Mouse (Mus musculus): Measurements from ENCODE around the gene Xab2. TPM values are rescaled to one million over a fixed set of nuclear protein-coding genes. Genes with fewer than 3 reads are reported as not detected.
"Not testable (repeated sequence)": the region's sequence is repeated elsewhere in the genome, so short reads cannot be mapped to it uniquely, and the experiment has no call there.

Gene Xab2
- total RNA-seq, 2 experiments from 2014 or later = 32.4 to 36.3 TPM

GRCm38 (mm10) chr8:3625445-3625844, 4.3 kb upstream of the Xab2 start, which contains the start of gene Pcp2:
TSS of gene Pcp2 (minus strand) at chr8:3625545.
- no peak for DNase-seq (ENCODE audit: extremely low spot score in 1 of 2, low spot score in 2 of 2)
- intact Hi-C loops (cut with DNase I) = loop anchor here (5.0 kb wide), 1 partner anchor 47 kb away; the partner anchor contains the start of gene Fcor

GRCm38 (mm10) chr8:3622119-3622518, 1.0 kb upstream of the Xab2 start:
- intact Hi-C loops (cut with DNase I) = no loop called here
- no peak for DNase-seq (ENCODE audit: extremely low spot score in 1 of 2, low spot score in 2 of 2)

- DNase-seq (ENCODE audit: extremely low spot score in 1 of 2, low spot score in 2 of 2) = no peak
- intact Hi-C loops (cut with DNase I) = loop anchor here (5.0 kb wide), 1 partner anchor 77 kb away; no protein-coding TSS in a partner anchor
These were observed 11.3 kb downstream of the Xab2 start for GRCm38 (mm10) chr8:3609816-3610150.

- intact Hi-C loops (cut with DNase I) = no loop called here
- DNase-seq (ENCODE audit: extremely low spot score in 1 of 2, low spot score in 2 of 2) = no peak
These were observed 11.9 kb downstream of the Xab2 start for GRCm38 (mm10) chr8:3609046-3609815.

- intact Hi-C loops (cut with DNase I) = no loop called here
- no peak for DNase-seq (ENCODE audit: extremely low spot score in 1 of 2, low spot score in 2 of 2)
These were observed 13.3 kb downstream of the Xab2 start for GRCm38 (mm10) chr8:3607822-3608221.

GRCm38 (mm10) chr8:3606593-3606992, 14.5 kb downstream of the Xab2 start:
- peak in 1 of 2 experiments; percentile 55 for DNase-seq (ENCODE audit: extremely low spot score in 1 of 2, low spot score in 2 of 2)
- intact Hi-C loops (cut with DNase I) = no loop called here

GRCm38 (mm10) chr8:3603439-3603838, 17.7 kb downstream of the Xab2 start:
- no peak for DNase-seq (ENCODE audit: extremely low spot score in 1 of 2, low spot score in 2 of 2)
- intact Hi-C loops (cut with DNase I) = no loop called here

- DNase-seq (ENCODE audit: extremely low spot score in 1 of 2, low spot score in 2 of 2) = no peak
- intact Hi-C loops (cut with DNase I) = no loop called here
These were observed 20.7 kb downstream of the Xab2 start for GRCm38 (mm10) chr8:3600401-3600800.

GRCm38 (mm10) chr8:3599219-3599618, 21.9 kb downstream of the Xab2 start:
- intact Hi-C loops (cut with DNase I) = no loop called here
- no peak for DNase-seq (ENCODE audit: extremely low spot score in 1 of 2, low spot score in 2 of 2)

- intact Hi-C loops (cut with DNase I) = no loop called here
- DNase-seq (ENCODE audit: extremely low spot score in 1 of 2, low spot score in 2 of 2) = no peak
These were observed 23.1 kb downstream of the Xab2 start for GRCm38 (mm10) chr8:3598054-3598453.

GRCm38 (mm10) chr8:3594466-3594865, 26.6 kb downstream of the Xab2 start:
- DNase-seq (ENCODE audit: extremely low spot score in 1 of 2, low spot score in 2 of 2) = no peak
- intact Hi-C loops (cut with DNase I) = no loop called here

- DNase-seq (ENCODE audit: extremely low spot score in 1 of 2, low spot score in 2 of 2) = no peak
- intact Hi-C loops (cut with DNase I) = no loop called here
These were observed 27.6 kb downstream of the Xab2 start for GRCm38 (mm10) chr8:3593470-3593869.

GRCm38 (mm10) chr8:3588258-3588633, 32.9 kb downstream of the Xab2 start:
- intact Hi-C loops (cut with DNase I) = no loop called here
- no peak for DNase-seq (ENCODE audit: extremely low spot score in 1 of 2, low spot score in 2 of 2)

- peak; percentile 55 to 76 for DNase-seq (ENCODE audit: extremely low spot score in 1 of 2, low spot score in 2 of 2)
- intact Hi-C loops (cut with DNase I) = no loop called here
These were observed 33.5 kb downstream of the Xab2 start for GRCm38 (mm10) chr8:3587391-3588257.

- intact Hi-C loops (cut with DNase I) = no loop called here
These were observed 34.1 kb downstream of the Xab2 start, which contains the start of gene Camsap3 for GRCm38 (mm10) chr8:3586993-3587390. TSS of gene Camsap3 (plus strand) at chr8:3587293.

GRCm38 (mm10) chr8:3586452-3586851, 34.7 kb downstream of the Xab2 start:
- DNase-seq (ENCODE audit: extremely low spot score in 1 of 2, low spot score in 2 of 2) = no peak
- intact Hi-C loops (cut with DNase I) = no loop called here

More at GRCm38 (mm10) chr8:3586993-3587390, 34.1 kb downstream of the Xab2 start, which contains the start of gene Camsap3:
- DNase-seq (ENCODE audit: extremely low spot score in 1 of 2, low spot score in 2 of 2) = no peak

GRCm38 (mm10) chr8:3581961-3582360, 39.2 kb downstream of the Xab2 start:
- intact Hi-C loops (cut with DNase I); DNase-seq (ENCODE audit: extremely low spot score in 1 of 2, low spot score in 2 of 2): not testable (repeated sequence)

GRCm38 (mm10) chr8:3579390-3580364, 41.4 kb downstream of the Xab2 start:
- no peak for DNase-seq (ENCODE audit: extremely low spot score in 1 of 2, low spot score in 2 of 2)
- intact Hi-C loops (cut with DNase I) = no loop called here
